Mouse (Mus musculus): Measurements from ENCODE around the gene Oas1e. TPM values are rescaled to one million over a fixed set of nuclear protein-coding genes. Genes with fewer than 3 reads are reported as not detected.
A peak's percentile ranks its signal among the peaks of the same experiment; 100 is the strongest.
"Not testable (repeated sequence)": the region's sequence is repeated elsewhere in the genome, so short reads cannot be mapped to it uniquely, and the experiment has no call there.

Gene Oas1e
- total RNA-seq (2014; rRNA removed) (not detected in 2 replicates), polyA plus RNA-seq (2012; rRNA removed) (not detected in 2 replicates)

DNA sequence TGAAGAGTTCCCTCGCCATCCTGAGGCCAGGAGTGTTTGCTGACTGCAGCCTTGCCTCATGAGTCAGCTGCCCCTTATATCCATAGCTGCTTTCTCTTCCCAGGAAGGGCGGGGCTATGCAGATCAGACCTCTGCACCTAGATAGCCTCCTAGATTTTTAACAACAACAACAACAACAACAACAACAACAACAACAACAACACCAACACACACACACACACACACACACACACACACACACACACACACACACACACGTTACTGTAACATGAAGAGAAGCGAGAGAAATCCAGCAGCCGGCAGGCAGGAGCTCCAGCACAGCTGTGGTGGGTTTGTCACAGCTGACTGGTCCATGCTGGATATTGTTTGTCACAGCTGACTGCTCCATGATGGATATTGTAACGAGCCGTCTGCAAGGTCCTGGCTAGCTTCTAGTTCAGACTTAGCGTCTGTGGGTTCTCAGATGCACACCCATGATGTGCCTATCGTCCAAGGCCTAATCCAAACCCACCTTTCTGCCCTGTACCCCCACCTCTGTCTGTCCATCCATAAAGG, at the start of gene Oas1e:
TSS of gene Oas1e (minus strand) at position 51 of the 555 bp plus-strand sequence.
- H3K27ac ChIP-seq (replicated peaks; ENCODE audit: insufficient read depth, low read depth, low read length); H3K79me2 ChIP-seq (ENCODE audit: control insufficient read depth, insufficient read depth, low read length); H3K36me3 ChIP-seq (ENCODE audit: control insufficient read depth, insufficient read depth, low read length); DNase-seq (ENCODE audit: extremely low read depth, low read depth, low spot score); H3K27me3 ChIP-seq (ENCODE audit: control insufficient read depth, insufficient read depth, low read length); H3K4me1 ChIP-seq (ENCODE audit: control insufficient read depth, insufficient read depth, low read length); H3K9ac ChIP-seq (ENCODE audit: low read depth, low read length); H3K4me3 ChIP-seq (ENCODE audit: insufficient read depth, low read depth, low read length): not testable (repeated sequence)
- WGBS, result 70% methylated on average over 9 of the region's 9 CpGs

DNA sequence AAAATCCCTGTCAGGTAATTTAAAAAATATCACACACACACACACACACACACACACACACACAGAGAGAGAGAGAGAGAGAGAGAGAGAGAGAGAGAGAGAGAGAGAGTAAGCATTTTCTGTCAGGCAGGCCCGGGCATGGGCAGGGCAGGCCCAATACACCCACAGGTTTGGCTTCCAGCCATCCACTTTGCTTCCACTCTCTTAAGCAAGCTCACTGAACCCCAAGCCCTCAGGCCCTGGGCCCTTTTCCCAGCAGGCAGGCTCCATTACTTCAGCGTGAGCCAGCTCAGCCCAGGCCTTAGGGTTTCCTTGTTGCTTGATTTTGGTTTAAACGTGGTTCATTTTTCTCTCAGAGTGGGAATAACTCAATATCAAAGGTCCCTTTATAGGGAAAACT, 49.4 kb upstream of the Oas1e start:
- TF ChIP-seq POLR2A (IDR thresholded peaks at IDR 0.05; ENCODE audit: extremely low read depth, insufficient read depth, low read length) (no peak), CTCF (IDR thresholded peaks at IDR 0.05; ENCODE audit: low read depth, low read length) (no peak)
- no peak overlapping the region for H3K9ac ChIP-seq (ENCODE audit: low read depth, low read length)
- no peak overlapping the region for H3K4me3 ChIP-seq (ENCODE audit: insufficient read depth, low read depth, low read length)
- no peaks in the 10 kb centered on the region for H3K79me2 ChIP-seq (ENCODE audit: control insufficient read depth, insufficient read depth, low read length)
- WGBS, result 42% methylated on average over 3 of the region's 3 CpGs
- H3K27ac ChIP-seq (replicated peaks; ENCODE audit: insufficient read depth, low read depth, low read length), result no peak overlapping the region
- no peaks in the 10 kb centered on the region for H3K27me3 ChIP-seq (ENCODE audit: control insufficient read depth, insufficient read depth, low read length)
- no peaks in the 10 kb centered on the region for H3K4me1 ChIP-seq (ENCODE audit: control insufficient read depth, insufficient read depth, low read length)
- no peaks in the 10 kb centered on the region for H3K36me3 ChIP-seq (ENCODE audit: control insufficient read depth, insufficient read depth, low read length)
- peak; percentile 28 for DNase-seq (ENCODE audit: extremely low read depth, low read depth, low spot score)

DNA sequence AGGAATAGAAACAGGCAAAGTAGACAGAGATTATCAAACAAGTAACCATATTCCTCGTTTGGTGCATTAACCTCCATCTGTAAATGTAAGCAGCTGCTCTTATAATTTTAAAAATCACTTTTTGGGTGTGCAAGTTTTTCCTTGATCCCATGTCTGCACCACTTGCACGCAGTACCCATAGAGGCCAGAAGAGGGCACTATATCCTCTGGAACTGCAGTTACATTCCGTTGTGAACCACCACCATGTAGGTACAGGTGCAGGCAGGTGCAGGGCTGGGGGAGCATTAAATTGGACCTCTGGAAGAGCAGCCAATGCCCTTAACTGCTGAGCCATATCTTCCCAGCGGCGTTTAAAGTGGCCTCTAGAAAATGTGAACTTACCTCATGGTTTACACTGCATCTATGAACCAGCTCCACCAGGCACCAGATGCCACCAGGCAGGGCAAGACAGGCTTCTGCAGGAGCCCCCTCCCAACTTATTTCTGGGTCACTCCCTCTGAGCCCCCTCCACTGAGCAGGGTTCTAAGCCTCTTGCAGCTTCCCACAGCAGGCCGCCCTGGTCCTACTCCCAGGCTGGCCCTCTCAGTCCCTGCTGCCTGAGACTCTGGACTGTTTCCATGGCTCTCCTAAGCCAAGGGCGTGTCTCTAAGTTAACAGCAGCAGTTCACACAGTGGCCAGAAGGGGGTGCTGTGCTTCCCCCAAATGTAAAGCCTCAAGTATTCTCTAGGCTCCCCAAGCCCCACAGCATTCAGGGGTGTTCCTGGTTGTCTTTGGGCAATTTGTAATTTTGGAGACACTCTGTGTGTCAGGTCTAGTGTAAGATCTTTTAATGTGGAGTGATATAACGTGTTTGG, 41.6 kb upstream of the Oas1e start:
- Histone ChIP-seq H3K27ac (replicated peaks; ENCODE audit: insufficient read depth, low read depth, low read length) (no peak overlapping the region), H3K4me1 (ENCODE audit: control insufficient read depth, insufficient read depth, low read length) (no peaks in the 10 kb centered on the region), H3K9ac (ENCODE audit: low read depth, low read length) (no peak overlapping the region), H3K36me3 (ENCODE audit: control insufficient read depth, insufficient read depth, low read length) (no peaks in the 10 kb centered on the region), H3K79me2 (ENCODE audit: control insufficient read depth, insufficient read depth, low read length) (no peaks in the 10 kb centered on the region), H3K27me3 (ENCODE audit: control insufficient read depth, insufficient read depth, low read length) (peaks cover 2% of the 10 kb centered on the region; the same call in 1 of the 2 replicates), H3K4me3 (ENCODE audit: insufficient read depth, low read depth, low read length) (no peak overlapping the region)
- DNase-seq (ENCODE audit: extremely low read depth, low read depth, low spot score), result peak; percentile 29
- TF ChIP-seq POLR2A (IDR thresholded peaks at IDR 0.05; ENCODE audit: extremely low read depth, insufficient read depth, low read length) (no peak), CTCF (IDR thresholded peaks at IDR 0.05; ENCODE audit: low read depth, low read length) (peak; percentile 67)
- 12% methylated on average over 8 of the region's 8 CpGs for WGBS

DNA sequence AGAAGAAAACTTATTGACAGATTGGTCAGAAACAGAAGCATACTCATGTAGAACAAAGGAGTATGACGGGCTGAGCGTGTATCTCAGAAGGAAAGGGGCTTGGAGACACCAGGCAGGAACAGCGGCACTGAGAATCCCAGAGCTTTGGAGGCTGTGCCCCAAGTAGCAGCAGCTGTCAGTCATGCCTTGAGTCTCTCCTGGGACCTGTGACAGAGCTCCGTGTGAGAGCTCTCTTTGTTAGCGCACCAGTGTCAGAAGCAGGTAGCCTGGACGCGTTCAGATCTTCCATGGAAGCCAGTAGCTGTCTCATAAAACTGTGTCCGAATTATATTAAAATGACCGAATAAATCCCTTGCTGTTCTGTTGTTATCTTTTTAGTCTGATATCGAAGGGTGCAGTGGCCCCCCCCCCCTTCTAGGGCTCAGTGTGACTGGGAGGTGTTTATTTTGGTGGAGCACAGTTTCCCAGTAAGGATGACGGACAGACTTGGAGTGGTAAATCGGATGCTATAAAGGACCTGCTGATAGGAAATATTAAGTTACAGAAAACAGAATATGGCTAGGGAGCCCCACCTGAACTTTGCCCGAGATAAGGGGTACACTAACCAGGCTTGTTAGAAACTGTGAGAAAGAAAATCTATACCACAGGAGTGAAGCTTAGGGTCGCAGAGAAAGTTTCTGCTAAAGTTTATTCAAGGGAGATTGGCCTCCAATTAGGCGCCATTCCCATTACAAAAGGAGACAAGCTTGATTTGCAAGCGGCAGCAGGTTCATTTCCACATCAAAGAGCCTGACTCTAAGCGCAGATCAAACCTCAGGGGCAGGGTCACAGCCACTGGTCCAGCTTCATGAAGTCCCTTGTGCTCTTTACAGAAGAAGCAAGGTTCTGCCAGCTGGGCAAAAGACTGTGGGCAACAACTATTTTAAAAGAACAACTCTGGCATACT, 38.3 kb upstream of the Oas1e start:
- TF ChIP-seq CTCF (IDR thresholded peaks at IDR 0.05; ENCODE audit: low read depth, low read length) (no peak), POLR2A (IDR thresholded peaks at IDR 0.05; ENCODE audit: extremely low read depth, insufficient read depth, low read length) (no peak)
- no peaks in the 10 kb centered on the region for H3K36me3 ChIP-seq (ENCODE audit: control insufficient read depth, insufficient read depth, low read length)
- WGBS, result 20% methylated on average over 17 of the region's 17 CpGs
- no peak overlapping the region for H3K4me3 ChIP-seq (ENCODE audit: insufficient read depth, low read depth, low read length)
- no peaks in the 10 kb centered on the region for H3K4me1 ChIP-seq (ENCODE audit: control insufficient read depth, insufficient read depth, low read length)
- no peak overlapping the region for H3K27ac ChIP-seq (replicated peaks; ENCODE audit: insufficient read depth, low read depth, low read length)
- H3K27me3 ChIP-seq (ENCODE audit: control insufficient read depth, insufficient read depth, low read length), result no peaks in the 10 kb centered on the region; the same call in 1 of the 2 replicates
- no peaks in the 10 kb centered on the region for H3K79me2 ChIP-seq (ENCODE audit: control insufficient read depth, insufficient read depth, low read length)
- no peak for DNase-seq (ENCODE audit: extremely low read depth, low read depth, low spot score)
- H3K9ac ChIP-seq (ENCODE audit: low read depth, low read length), result no peak overlapping the region

DNA sequence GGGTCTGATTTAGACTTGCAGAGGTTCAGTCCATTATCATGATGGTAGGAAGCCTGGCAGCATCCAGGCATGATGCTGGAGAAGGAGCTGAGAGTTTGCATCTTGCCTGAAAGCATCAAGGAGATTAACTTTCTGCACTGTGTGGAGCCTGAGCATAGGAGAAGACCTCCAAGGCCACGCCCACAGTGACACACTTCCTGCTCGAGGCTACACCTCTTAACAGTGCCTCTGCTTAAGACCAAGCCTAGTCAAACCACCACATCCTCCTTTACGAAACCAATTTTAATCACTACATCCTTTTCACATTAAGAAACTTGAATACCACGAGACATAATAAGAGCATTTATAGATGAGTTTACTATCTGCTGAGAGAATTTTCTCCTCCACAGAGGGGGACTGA, 35.7 kb upstream of the Oas1e start:
- Histone ChIP-seq H3K4me3 (ENCODE audit: insufficient read depth, low read depth, low read length) (no peak overlapping the region), H3K4me1 (ENCODE audit: control insufficient read depth, insufficient read depth, low read length) (no peaks in the 10 kb centered on the region), H3K79me2 (ENCODE audit: control insufficient read depth, insufficient read depth, low read length) (no peaks in the 10 kb centered on the region), H3K9ac (ENCODE audit: low read depth, low read length) (no peak overlapping the region), H3K27me3 (ENCODE audit: control insufficient read depth, insufficient read depth, low read length) (no peaks in the 10 kb centered on the region; the same call in 1 of the 2 replicates), H3K27ac (replicated peaks; ENCODE audit: insufficient read depth, low read depth, low read length) (no peak overlapping the region), H3K36me3 (ENCODE audit: control insufficient read depth, insufficient read depth, low read length) (no peaks in the 10 kb centered on the region)
- WGBS, result 76% methylated on average over 4 of the region's 4 CpGs
- no peak for DNase-seq (ENCODE audit: extremely low read depth, low read depth, low spot score)
- TF ChIP-seq CTCF (IDR thresholded peaks at IDR 0.05; ENCODE audit: low read depth, low read length) (no peak), POLR2A (IDR thresholded peaks at IDR 0.05; ENCODE audit: extremely low read depth, insufficient read depth, low read length) (no peak)

Data from liver, adult 2 months (tissue).